Mouse (Mus musculus): ENCODE measurements at regions not wholly inside any gene's neighbourhood (a gene's known extent, or its start where the extent isn't known, plus 50 kb on each side); places are given as distances from the start of the nearest gene placed in this dataset.
"Not testable (repeated sequence)": the region's sequence is repeated elsewhere in the genome, so short reads cannot be mapped to it uniquely, and the experiment has no call there.

DNA sequence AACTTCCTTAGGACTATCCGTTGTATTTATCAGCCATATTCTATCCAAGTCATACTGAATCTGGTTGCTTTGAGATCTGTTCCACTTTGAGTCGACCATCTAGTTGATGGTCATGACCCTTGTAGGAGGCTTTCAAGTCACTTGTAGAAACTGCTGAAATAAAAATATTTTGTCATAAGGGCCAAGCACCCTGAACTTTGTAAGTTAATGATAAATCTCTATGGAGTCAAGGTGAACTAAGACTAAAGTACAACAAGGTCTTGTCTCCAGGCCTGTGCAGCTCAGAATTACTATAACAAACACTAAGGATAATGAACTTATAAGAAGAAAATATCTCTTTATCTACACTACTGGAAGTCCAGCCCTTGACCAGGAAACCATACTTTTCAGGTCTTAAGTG, 193.8 kb upstream of the Plxna2 start:
- Histone ChIP-seq H3K4me1 (ENCODE audit: control insufficient read depth, insufficient read depth, low read length) (no peaks in the 10 kb centered on the region), H3K4me2 (replicated peaks; ENCODE audit: low read depth, low read length) (no peak overlapping the region), H3K4me3 (ENCODE audit: low read depth, low read length) (no peak overlapping the region), H3K27ac (ENCODE audit: low read length) (no peak overlapping the region), H3K36me3 (ENCODE audit: control insufficient read depth, insufficient read depth, low read length) (no peaks in the 10 kb centered on the region), H3K27me3 (ENCODE audit: control insufficient read depth, insufficient read depth, low read length) (no peaks in the 10 kb centered on the region), H3K9me3 (ENCODE audit: control insufficient read depth, low read depth, low read length) (no peaks in the 10 kb centered on the region), H3K9ac (replicated peaks; ENCODE audit: low read depth, low read length) (no peak overlapping the region)
- WGBS: 69% methylated on average over 2 of the region's 2 CpGs
- ATAC-seq (ENCODE audit: insufficient number of reproducible peaks, insufficient read depth, low FRiP score, low read depth): no peak

DNA sequence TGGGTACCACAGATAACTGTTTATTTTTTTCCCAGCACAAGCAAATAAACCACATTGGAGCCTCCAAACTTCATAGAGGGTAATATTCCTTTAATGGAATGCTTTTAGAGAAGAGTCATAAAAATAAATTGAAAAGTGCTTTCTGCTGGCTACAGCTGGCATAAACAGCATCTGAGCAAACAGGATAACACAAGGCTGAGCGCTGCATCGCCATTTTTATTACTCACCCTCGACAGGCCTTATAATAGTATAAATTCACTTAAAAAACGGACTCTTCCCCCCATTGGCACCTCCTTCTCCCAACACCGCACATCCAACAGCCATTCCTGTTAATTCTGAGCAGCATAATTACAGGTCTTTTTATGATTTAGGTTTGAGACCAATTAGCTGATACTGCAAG, 205.8 kb upstream of the Plxna2 start:
- 72% methylated on average over 5 of the region's 5 CpGs for WGBS
- Histone ChIP-seq H3K4me2 (replicated peaks; ENCODE audit: low read depth, low read length) (no peak overlapping the region), H3K36me3 (ENCODE audit: control insufficient read depth, insufficient read depth, low read length) (no peaks in the 10 kb centered on the region), H3K4me1 (ENCODE audit: control insufficient read depth, insufficient read depth, low read length) (no peaks in the 10 kb centered on the region), H3K27ac (ENCODE audit: low read length) (no peak overlapping the region), H3K4me3 (ENCODE audit: low read depth, low read length) (no peak overlapping the region), H3K27me3 (ENCODE audit: control insufficient read depth, insufficient read depth, low read length) (no peaks in the 10 kb centered on the region), H3K9me3 (ENCODE audit: control insufficient read depth, low read depth, low read length) (no peaks in the 10 kb centered on the region), H3K9ac (replicated peaks; ENCODE audit: low read depth, low read length) (no peak overlapping the region)
- no peak for ATAC-seq (ENCODE audit: insufficient number of reproducible peaks, insufficient read depth, low FRiP score, low read depth)

DNA sequence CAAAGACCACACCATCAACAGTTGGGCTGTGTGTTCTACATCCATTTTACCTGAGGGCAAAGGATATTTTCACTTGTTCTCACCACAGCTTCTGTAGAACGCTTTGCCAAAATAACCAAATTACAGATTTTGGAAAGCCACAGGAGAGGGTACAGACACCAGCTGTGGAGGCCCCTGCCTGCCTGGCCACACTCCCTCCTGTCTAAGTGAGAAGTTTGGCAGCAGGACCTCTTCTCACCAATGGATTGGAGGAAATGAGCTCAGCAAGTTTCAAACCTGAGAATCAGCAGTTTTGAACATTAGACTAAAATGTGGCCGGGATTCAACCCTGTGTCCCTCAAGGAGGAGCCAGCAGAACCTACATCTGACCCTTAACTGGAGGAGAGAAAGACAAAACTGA, 206.2 kb upstream of the Plxna2 start:
- 73% methylated on average over 2 of the region's 2 CpGs for WGBS
- Histone ChIP-seq H3K36me3 (ENCODE audit: control insufficient read depth, insufficient read depth, low read length) (no peaks in the 10 kb centered on the region), H3K27me3 (ENCODE audit: control insufficient read depth, insufficient read depth, low read length) (no peaks in the 10 kb centered on the region), H3K4me3 (ENCODE audit: low read depth, low read length) (no peak overlapping the region), H3K4me2 (replicated peaks; ENCODE audit: low read depth, low read length) (no peak overlapping the region), H3K9ac (replicated peaks; ENCODE audit: low read depth, low read length) (no peak overlapping the region), H3K4me1 (ENCODE audit: control insufficient read depth, insufficient read depth, low read length) (no peaks in the 10 kb centered on the region), H3K9me3 (ENCODE audit: control insufficient read depth, low read depth, low read length) (no peaks in the 10 kb centered on the region), H3K27ac (ENCODE audit: low read length) (no peak overlapping the region)
- ATAC-seq (ENCODE audit: insufficient number of reproducible peaks, insufficient read depth, low FRiP score, low read depth): no peak

DNA sequence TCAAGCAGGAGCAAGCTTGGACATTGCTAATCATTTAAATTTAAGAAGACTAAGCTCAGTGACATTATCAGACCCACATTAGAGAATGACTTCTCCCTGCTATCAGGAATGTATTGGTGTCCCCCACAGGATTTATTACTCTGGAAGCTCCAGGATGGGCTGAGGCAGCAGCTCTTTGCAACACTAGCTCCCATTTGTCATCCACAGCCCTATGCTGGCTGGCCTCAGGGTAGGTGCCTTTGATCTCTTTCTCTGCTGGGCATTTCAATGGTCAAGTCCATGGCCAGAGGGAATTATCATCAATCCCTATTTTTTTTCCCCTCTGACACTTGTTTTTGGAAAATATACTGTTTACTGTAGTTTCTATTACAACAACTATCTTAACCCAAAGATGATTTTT, 218.7 kb upstream of the Plxna2 start:
- ATAC-seq (ENCODE audit: insufficient number of reproducible peaks, insufficient read depth, low FRiP score, low read depth): no peak
- no peak overlapping the region for H3K4me3 ChIP-seq (ENCODE audit: low read depth, low read length)

DNA sequence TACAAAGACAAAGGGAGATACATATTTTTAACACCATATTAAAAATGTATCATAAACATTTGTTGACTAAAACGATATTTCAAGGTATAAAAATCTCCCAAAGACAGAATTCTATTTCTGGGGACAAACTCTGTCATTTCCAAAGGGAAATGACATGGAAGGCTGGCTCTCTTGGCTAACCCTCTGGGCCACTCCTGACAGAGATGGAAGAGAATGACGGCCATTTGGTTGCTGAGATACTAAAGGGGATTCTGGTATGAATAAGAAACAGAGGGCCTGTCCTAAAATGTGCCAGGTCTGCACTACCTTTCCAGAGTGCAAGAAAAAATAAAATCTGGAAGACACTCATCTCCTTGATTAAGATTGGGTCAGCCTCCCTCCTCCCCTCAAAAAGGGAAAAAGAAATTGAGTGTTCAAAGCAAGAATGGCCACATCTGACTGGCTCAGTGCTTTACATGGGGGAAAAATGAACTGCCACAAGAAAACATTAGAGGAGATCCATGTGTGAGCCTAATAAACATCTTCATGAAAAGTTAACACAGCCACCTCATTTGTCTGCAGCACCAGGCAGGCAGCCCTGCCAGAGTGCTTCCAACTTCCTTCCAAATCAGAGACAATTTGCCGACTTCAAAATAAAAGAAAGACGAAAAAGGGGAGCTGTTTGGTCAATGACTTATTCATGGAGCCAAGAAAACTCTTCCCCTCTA, 221.1 kb upstream of the Plxna2 start:
- no peaks in the 10 kb centered on the region for H3K4me1 ChIP-seq (ENCODE audit: control insufficient read depth, insufficient read depth, low read length)
- no peak overlapping the region for H3K4me2 ChIP-seq (replicated peaks; ENCODE audit: low read depth, low read length)
- no peak overlapping the region for H3K27ac ChIP-seq (ENCODE audit: low read length)
- no peak overlapping the region for H3K9ac ChIP-seq (replicated peaks; ENCODE audit: low read depth, low read length)
- no peaks in the 10 kb centered on the region for H3K36me3 ChIP-seq (ENCODE audit: control insufficient read depth, insufficient read depth, low read length)
- H3K4me3 ChIP-seq (ENCODE audit: low read depth, low read length): no peak overlapping the region
- H3K27me3 ChIP-seq (ENCODE audit: control insufficient read depth, insufficient read depth, low read length): no peaks in the 10 kb centered on the region
- no peak for ATAC-seq (ENCODE audit: insufficient number of reproducible peaks, insufficient read depth, low FRiP score, low read depth)
- 68% methylated on average over 4 of the region's 4 CpGs for WGBS
- no peaks in the 10 kb centered on the region for H3K9me3 ChIP-seq (ENCODE audit: control insufficient read depth, low read depth, low read length)

More for the DNA sequence above, 218.7 kb upstream of the Plxna2 start:
- H3K9ac ChIP-seq (replicated peaks; ENCODE audit: low read depth, low read length): no peak overlapping the region
- H3K4me2 ChIP-seq (replicated peaks; ENCODE audit: low read depth, low read length): no peak overlapping the region
- no peaks in the 10 kb centered on the region for H3K4me1 ChIP-seq (ENCODE audit: control insufficient read depth, insufficient read depth, low read length)
- H3K27ac ChIP-seq (ENCODE audit: low read length): no peak overlapping the region
- H3K9me3 ChIP-seq (ENCODE audit: control insufficient read depth, low read depth, low read length): no peaks in the 10 kb centered on the region
- H3K27me3 ChIP-seq (ENCODE audit: control insufficient read depth, insufficient read depth, low read length): no peaks in the 10 kb centered on the region
- H3K36me3 ChIP-seq (ENCODE audit: control insufficient read depth, insufficient read depth, low read length): no peaks in the 10 kb centered on the region

DNA sequence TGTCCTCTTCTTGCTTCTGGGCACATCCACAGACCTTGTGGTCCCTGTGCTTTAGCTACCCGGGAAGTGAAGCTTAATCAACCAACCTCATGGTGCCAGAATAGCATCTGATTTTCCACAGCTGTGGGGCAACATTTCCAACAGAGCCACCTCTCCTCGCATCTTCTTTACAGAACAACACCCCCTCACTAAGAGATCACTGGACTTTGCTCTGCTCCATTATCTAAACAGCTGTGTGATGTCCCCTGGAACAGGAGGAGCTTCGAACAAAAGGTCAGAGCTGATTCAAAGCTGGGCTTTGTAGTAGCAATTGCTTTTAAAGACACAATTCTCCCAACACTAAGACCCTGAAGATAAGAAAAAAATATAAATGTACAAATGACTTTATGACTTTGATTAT, 224.3 kb upstream of the Plxna2 start:
- Histone ChIP-seq H3K9ac (replicated peaks; ENCODE audit: low read depth, low read length) (no peak overlapping the region), H3K27ac (ENCODE audit: low read length) (no peak overlapping the region), H3K27me3 (ENCODE audit: control insufficient read depth, insufficient read depth, low read length) (no peaks in the 10 kb centered on the region), H3K4me1 (ENCODE audit: control insufficient read depth, insufficient read depth, low read length) (no peaks in the 10 kb centered on the region), H3K4me3 (ENCODE audit: low read depth, low read length) (no peak overlapping the region), H3K4me2 (replicated peaks; ENCODE audit: low read depth, low read length) (no peak overlapping the region), H3K9me3 (ENCODE audit: control insufficient read depth, low read depth, low read length) (no peaks in the 10 kb centered on the region), H3K36me3 (ENCODE audit: control insufficient read depth, insufficient read depth, low read length) (no peaks in the 10 kb centered on the region)
- 60% methylated on average over 3 of the region's 3 CpGs for WGBS
- ATAC-seq (ENCODE audit: insufficient number of reproducible peaks, insufficient read depth, low FRiP score, low read depth): no peak

DNA sequence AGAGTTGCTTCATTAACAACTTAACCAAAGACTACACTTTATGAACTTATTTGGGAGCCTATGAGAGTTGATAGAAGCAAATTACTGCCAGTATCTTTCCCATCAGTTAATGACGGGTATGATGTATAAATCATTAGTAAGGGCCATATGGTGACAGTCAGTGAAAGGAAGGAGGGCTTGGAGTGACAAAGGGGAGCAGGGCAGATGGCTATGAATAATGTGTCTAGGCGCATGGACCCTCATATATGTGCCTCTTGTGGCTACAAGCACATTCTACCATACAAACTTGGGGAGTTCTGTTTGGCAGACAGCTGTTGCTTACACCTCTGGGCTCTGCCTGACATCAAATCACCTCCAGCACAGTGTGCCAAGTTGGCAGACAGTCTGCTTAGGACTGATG, 227.8 kb upstream of the Plxna2 start:
- H3K36me3 ChIP-seq (ENCODE audit: control insufficient read depth, insufficient read depth, low read length): no peaks in the 10 kb centered on the region
- H3K9me3 ChIP-seq (ENCODE audit: control insufficient read depth, low read depth, low read length): no peaks in the 10 kb centered on the region
- no peaks in the 10 kb centered on the region for H3K27me3 ChIP-seq (ENCODE audit: control insufficient read depth, insufficient read depth, low read length)
- ATAC-seq (ENCODE audit: insufficient number of reproducible peaks, insufficient read depth, low FRiP score, low read depth): no peak
- no peak overlapping the region for H3K9ac ChIP-seq (replicated peaks; ENCODE audit: low read depth, low read length)
- no peak overlapping the region for H3K4me2 ChIP-seq (replicated peaks; ENCODE audit: low read depth, low read length)
- H3K4me1 ChIP-seq (ENCODE audit: control insufficient read depth, insufficient read depth, low read length): no peaks in the 10 kb centered on the region
- no peak overlapping the region for H3K27ac ChIP-seq (ENCODE audit: low read length)
- no peak overlapping the region for H3K4me3 ChIP-seq (ENCODE audit: low read depth, low read length)
- WGBS: 75% methylated on average over 2 of the region's 2 CpGs

DNA sequence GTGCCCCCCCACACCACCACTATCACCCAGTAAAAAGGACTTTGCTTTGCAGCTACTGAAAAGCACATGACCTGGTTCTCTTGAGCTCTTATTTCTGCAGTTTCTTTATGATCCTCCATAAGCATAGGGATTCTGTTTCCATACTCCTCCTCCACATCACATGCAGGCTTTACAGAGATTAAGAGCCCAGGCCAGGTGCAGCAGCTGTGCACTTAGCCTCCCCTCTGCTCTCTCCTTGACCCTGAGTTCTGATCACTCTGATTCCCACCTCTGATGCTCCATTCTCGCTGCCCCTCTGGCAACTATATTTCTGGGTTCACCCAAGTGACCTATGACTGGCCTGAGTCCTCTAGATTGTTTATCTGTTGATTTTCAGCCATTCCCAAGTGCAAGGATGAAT, 239.9 kb upstream of the Plxna2 start:
- Histone ChIP-seq H3K4me3 (ENCODE audit: low read depth, low read length) (no peak overlapping the region), H3K9ac (replicated peaks; ENCODE audit: low read depth, low read length) (no peak overlapping the region), H3K9me3 (ENCODE audit: control insufficient read depth, low read depth, low read length) (no peaks in the 10 kb centered on the region), H3K27me3 (ENCODE audit: control insufficient read depth, insufficient read depth, low read length) (no peaks in the 10 kb centered on the region), H3K4me1 (ENCODE audit: control insufficient read depth, insufficient read depth, low read length) (no peaks in the 10 kb centered on the region), H3K27ac (ENCODE audit: low read length) (no peak overlapping the region), H3K4me2 (replicated peaks; ENCODE audit: low read depth, low read length) (no peak overlapping the region), H3K36me3 (ENCODE audit: control insufficient read depth, insufficient read depth, low read length) (no peaks in the 10 kb centered on the region)
- ATAC-seq (ENCODE audit: insufficient number of reproducible peaks, insufficient read depth, low FRiP score, low read depth): no peak
- 59% methylated on average over 1 of the region's 1 CpGs for WGBS

DNA sequence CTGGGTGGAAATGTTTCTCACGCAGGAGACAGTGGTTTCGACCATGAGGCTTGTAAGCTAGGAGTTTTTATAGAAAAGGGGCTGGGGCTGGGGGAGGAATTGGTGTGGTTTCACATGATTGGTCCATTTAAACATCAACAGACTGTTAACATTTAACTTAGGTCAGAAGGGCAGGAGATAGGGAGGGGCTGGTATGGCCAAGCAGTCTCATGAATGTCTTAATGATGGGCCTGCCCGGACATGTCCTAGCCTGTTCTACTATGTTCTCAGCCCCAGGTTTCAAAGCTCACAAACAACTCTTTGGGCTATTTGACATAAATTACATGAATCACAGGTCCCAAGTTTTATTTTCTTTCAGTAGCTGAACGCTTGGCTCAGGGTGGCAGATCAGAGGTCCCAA, 244.5 kb upstream of the Plxna2 start:
- not testable (repeated sequence) for H3K4me1 ChIP-seq (ENCODE audit: control insufficient read depth, insufficient read depth, low read length); H3K9me3 ChIP-seq (ENCODE audit: control insufficient read depth, low read depth, low read length); H3K27ac ChIP-seq (ENCODE audit: low read length); H3K9ac ChIP-seq (replicated peaks; ENCODE audit: low read depth, low read length); ATAC-seq (ENCODE audit: insufficient number of reproducible peaks, insufficient read depth, low FRiP score, low read depth); H3K36me3 ChIP-seq (ENCODE audit: control insufficient read depth, insufficient read depth, low read length); H3K4me3 ChIP-seq (ENCODE audit: low read depth, low read length); H3K4me2 ChIP-seq (replicated peaks; ENCODE audit: low read depth, low read length); H3K27me3 ChIP-seq (ENCODE audit: control insufficient read depth, insufficient read depth, low read length)
- WGBS: 81% methylated on average over 4 of the region's 4 CpGs

Measured in stomach, embryonic 14.5 days (tissue).